Mouse (Mus musculus) cortical plate, adult 2 months (tissue): Measurements from ENCODE around the gene Cdk8.

ENCODE experiments used
- CTCF ChIP-seq: fragments of 200-500 bp; IDR thresholded peaks from 2 replicates; pipeline ENCODE4 v1.5.1; 2011; ENCODE audit warnings: mild to moderate bottlenecking, control low read depth, low read length; ENCODE audit not compliant: insufficient read depth; ENCODE audit errors: extremely low read depth
- POLR2A ChIP-seq: fragments of 200-500 bp; IDR thresholded peaks from 2 replicates; pipeline ENCODE4 v1.6.1; 2011; ENCODE audit warnings: mild to moderate bottlenecking, low read length, control low read depth; ENCODE audit not compliant: insufficient read depth; ENCODE audit errors: extremely low read depth

GRCm38 (mm10) chr5:146287416-146287815 lies 56.4 kb downstream of the Cdk8 start:
- TF ChIP-seq CTCF (no peak), POLR2A (no peak)
